Mouse (Mus musculus) liver, postnatal 0 days (tissue): Measurements from ENCODE around the gene Syt3.

ENCODE experiments used
- CTCF ChIP-seq: sonication (generic); IDR thresholded peaks from 2 replicates; pipeline ENCODE4 v1.5.1; 2016; ENCODE audit warnings: antibody characterized with exemption, low read depth
- EP300 ChIP-seq: IDR thresholded peaks from 2 replicates; pipeline ENCODE4 v1.6.1; 2016; ENCODE audit warnings: antibody characterized with exemption, low read depth, mild to moderate bottlenecking

- TF ChIP-seq CTCF (no peak), EP300 (no peak)
Observed at GRCm38 (mm10) chr7:44433371-44433770, 49.5 kb downstream of the Syt3 start.
